Comparison of ENCODE assay signal across 26 mouse cellular contexts in genomic region chr3:59248031-59248430, GRCm38 (mm10). TPM values are rescaled to one million over a fixed set of nuclear protein-coding genes. Genes with fewer than 3 reads are reported as not detected.
A peak's percentile ranks its signal among the peaks of the same experiment; 100 is the strongest.
DNase-seq lines count a peak whose midpoint lies in the region; ATAC-seq and TF ChIP-seq lines count a peak whose summit lies in the region.
"Had no signal": no experiment of that assay in that cellular context is flagged by ENCODE, and none has a peak within 500 bp of the region (broad histone marks: within the 10 kb centered on the region; RNA-seq: fewer than 3 reads in every experiment).

No protein-coding gene starts in this region.

- ATAC-seq in Patski = peak; percentile 57
- ATAC-seq: activated CD4-positive, CD25-positive, alpha-beta regulatory T cell, adult 4 months; CD4-positive, CD25-positive, alpha-beta regulatory T cell, adult 4 months; forebrain, embryonic 13.5 days; forebrain, embryonic 16.5 days had no signal

- POLR2A ChIA-PET in Patski (lab: Charles Lee) = interaction anchor here (0.8 kb wide), 1 partner anchor 90 kb away, joined by 3 read pairs; no protein-coding TSS in a partner anchor

- DNase-seq in 3T3-L1 (ENCODE audit: low read depth, low spot score) (peak; percentile 23), Patski (ENCODE audit: low read depth, low spot score) (peak; percentile 53)
- peak; percentile 41 for DNase-seq in gonadal fat pad, adult 2 months (ENCODE audit: low read depth)
- no peak for DNase-seq in cerebellum, postnatal 14 days
- DNase-seq in right cerebral cortex, postnatal 10 days (ENCODE audit: low spot score in 2 of 2) = no peak
- no peak for DNase-seq in retina, embryonic 14.5 days (ENCODE audit: low spot score)
- DNase-seq: adrenal gland, adult 8-10 months; adrenal gland, postnatal 14 days; adrenal gland, postnatal 36 days; cerebellum, adult 11-12 months; cerebellum, adult 2 months; cerebellum, adult 9-10 months; cerebellum, postnatal 10 days; cerebellum, postnatal 36 days; embryo, embryonic 11 days had no signal

- CTCF ChIA-PET in Patski (lab: Charles Lee) = interaction anchor here (1.0 to 1.5 kb wide), 5 partner anchors 11 to 128 kb away, joined by 3 to 4 read pairs (median 3); no protein-coding TSS in a partner anchor

- no peaks in the 10 kb centered on the region for H3K27me3 ChIP-seq in Patski
- H3K27me3 ChIP-seq: CH12.LX; embryonic facial prominence, embryonic 13.5 days; embryonic facial prominence, embryonic 15.5 days; forebrain, embryonic 13.5 days had no signal

- TF ChIP-seq CTCF in Patski (IDR thresholded peaks at IDR 0.05) = no peak

- in situ Hi-C loops in Patski (cut with MboI; ENCODE audit: low pct_unique_long_range_greater_than_20kb) = no loop called here

RNA-seq across cellular contexts. Expression of gene P2ry12, which starts 14.6 kb away (rescaled TPM):
- polyA plus RNA-seq in Patski (2021) = not detected
- 2.8 and 5.7 TPM in 2 replicates for polyA plus RNA-seq in gonadal fat pad, adult 2 months (2012; rRNA removed)
- polyA plus RNA-seq: erythroblast, embryonic 14.5 days; G1E had no signal

RNA-seq across cellular contexts. Expression of gene P2ry13, which starts 37.3 kb away (rescaled TPM):
- not detected for polyA plus RNA-seq in Patski (2021)
- 1.6 and 1.9 TPM in 2 replicates for polyA plus RNA-seq in gonadal fat pad, adult 2 months (2012; rRNA removed)
- polyA plus RNA-seq: erythroblast, embryonic 14.5 days; G1E had no signal

RNA-seq across cellular contexts. Expression of gene Gpr87, which starts 53.1 kb away (rescaled TPM):
- polyA plus RNA-seq in Patski (2021) = not detected
- polyA plus RNA-seq in gonadal fat pad, adult 2 months (2012; rRNA removed) = 0.51 and 0.76 TPM in 2 replicates
- polyA plus RNA-seq: activated CD4-positive, CD25-positive, alpha-beta regulatory T cell, adult 4 months; CD4-positive, CD25-positive, alpha-beta regulatory T cell, adult 4 months; cerebellum, adult 2 months; erythroblast, embryonic 14.5 days; forebrain, embryonic 11.5 days; forebrain, embryonic 16.5 days; frontal cortex, adult 2 months; G1E had no signal

Comparison
In these comparisons a context has a peak if more than half of its experiments do, and no peak if none do; other contexts are left out.
1. DNase-seq: peak in 3T3-L1 (single experiment), Patski (single experiment) and gonadal fat pad, adult 2 months (single experiment); none in cerebellum, postnatal 14 days (0 of 2), right cerebral cortex, postnatal 10 days (0 of 2) and retina, embryonic 14.5 days (single experiment).